Mouse (Mus musculus): ENCODE measurements around the gene Prps2. TPM values are rescaled to one million over a fixed set of nuclear protein-coding genes. Genes with fewer than 3 reads are reported as not detected.

Prps2 gene
- polyA plus RNA-seq, 1 experiment from 2014 or later, result 15.6 TPM

DNA sequence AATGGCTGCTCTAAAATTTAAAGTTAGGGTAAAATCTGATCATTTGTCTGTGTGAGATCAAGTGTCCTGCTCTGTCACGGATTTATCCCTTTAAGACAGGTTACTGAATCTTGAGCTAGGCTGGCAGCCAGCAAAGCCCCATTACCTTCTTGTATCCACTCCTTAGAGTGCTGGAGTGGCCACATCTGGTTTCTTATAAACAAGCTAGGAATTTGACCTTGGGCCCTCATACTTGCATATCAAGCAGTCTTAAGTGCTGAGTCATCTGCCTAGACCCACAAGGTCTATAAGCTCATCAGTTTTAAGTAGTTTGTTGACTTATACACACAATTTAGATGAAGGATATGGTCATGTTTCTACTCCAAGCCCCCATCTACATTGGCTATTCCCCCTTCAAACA lies 38.2 kb downstream of the Prps2 start:
- no peak overlapping the region for H3K27ac ChIP-seq
- no peak overlapping the region for H3K9ac ChIP-seq
- no peaks in the 10 kb centered on the region for H3K9me3 ChIP-seq
- H3K27me3 ChIP-seq, result peaks cover 38% of the 10 kb centered on the region; the same call in 1 of the 2 replicates
- 81% methylated on average over 1 of the region's 1 CpGs for WGBS
- H3K4me1 ChIP-seq (replicated peaks), result no peaks in the 10 kb centered on the region
- ATAC-seq (ENCODE audit: low FRiP score), result no peak
- no peak overlapping the region for H3K4me3 ChIP-seq
- H3K4me2 ChIP-seq, result no peak overlapping the region
- no peaks in the 10 kb centered on the region for H3K36me3 ChIP-seq

DNA sequence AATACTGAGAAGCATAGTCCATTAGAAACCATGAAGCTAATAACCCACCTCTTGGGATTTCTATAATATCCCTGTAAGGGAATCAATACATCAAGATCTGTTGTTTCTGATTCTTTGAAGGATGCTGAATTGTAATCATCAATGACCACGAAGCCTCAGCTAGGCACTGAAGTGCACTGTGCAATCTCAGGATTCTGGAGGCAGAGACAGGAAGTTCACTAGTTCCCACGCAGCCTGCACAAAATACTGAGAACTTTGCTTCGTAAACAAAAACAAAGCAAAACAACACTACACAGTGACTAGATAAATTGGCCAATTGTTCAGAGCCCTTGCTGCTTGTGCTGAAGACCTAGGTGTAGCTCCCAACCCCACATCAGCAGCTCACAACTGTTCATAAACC lies 40.7 kb downstream of the Prps2 start:
- H3K4me3 ChIP-seq, result no peak overlapping the region
- no peaks in the 10 kb centered on the region for H3K9me3 ChIP-seq
- no peaks in the 10 kb centered on the region for H3K36me3 ChIP-seq
- peaks cover 29% of the 10 kb centered on the region; the same call in 1 of the 2 replicates for H3K27me3 ChIP-seq
- H3K9ac ChIP-seq, result no peak overlapping the region
- ATAC-seq (ENCODE audit: low FRiP score), result no peak
- no peaks in the 10 kb centered on the region for H3K4me1 ChIP-seq (replicated peaks)
- no peak overlapping the region for H3K4me2 ChIP-seq
- H3K27ac ChIP-seq, result no peak overlapping the region
- WGBS, result 90% methylated on average over 3 of the region's 3 CpGs

DNA sequence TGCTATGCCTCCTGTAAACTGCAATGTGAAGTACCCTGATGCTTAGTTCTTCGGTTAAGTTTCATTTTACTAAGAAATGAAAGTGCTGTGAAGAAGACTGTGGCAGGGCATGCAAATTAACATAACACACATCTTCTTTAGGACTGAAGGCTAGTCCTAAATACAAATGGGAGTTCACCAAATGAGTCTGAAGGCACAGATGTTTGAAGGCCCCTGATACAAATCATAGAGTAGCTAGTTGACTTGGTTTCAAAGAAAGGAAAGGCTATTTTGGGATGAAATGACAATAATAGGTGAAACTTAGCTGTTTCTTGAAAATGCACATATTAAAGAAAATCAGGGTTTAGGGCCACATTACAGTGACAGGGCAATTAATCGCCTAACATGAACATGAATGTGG lies 42.4 kb downstream of the Prps2 start:
- Histone ChIP-seq H3K4me3 (no peak overlapping the region), H3K27ac (no peak overlapping the region), H3K9me3 (no peaks in the 10 kb centered on the region), H3K36me3 (no peaks in the 10 kb centered on the region), H3K4me1 (replicated peaks) (no peaks in the 10 kb centered on the region), H3K27me3 (peaks cover 28% of the 10 kb centered on the region; the same call in 1 of the 2 replicates), H3K4me2 (no peak overlapping the region), H3K9ac (no peak overlapping the region)
- ATAC-seq (ENCODE audit: low FRiP score), result no peak
- 93% methylated on average over 2 of the region's 2 CpGs for WGBS

DNA sequence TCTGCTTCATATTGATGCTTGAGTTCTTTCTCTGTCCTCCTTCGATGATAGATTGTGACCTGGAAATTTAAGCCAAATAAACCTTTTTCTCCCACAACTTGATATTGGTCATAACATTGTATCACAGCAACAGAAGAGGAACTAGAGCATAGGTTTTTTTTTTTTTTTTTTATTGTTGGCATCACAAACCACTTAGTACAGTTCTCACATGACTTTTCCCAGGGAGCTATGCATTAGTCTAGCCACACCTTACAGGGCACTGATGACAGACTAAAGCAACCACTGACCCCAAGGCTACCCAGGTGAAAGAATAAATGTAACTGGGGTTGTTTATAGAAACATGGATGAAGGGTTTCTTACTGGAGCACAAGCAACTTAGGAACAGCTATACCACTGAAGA lies 44.6 kb downstream of the Prps2 start:
- Histone ChIP-seq H3K27me3 (peaks cover 14% of the 10 kb centered on the region; the same call in 1 of the 2 replicates), H3K9ac (no peak overlapping the region), H3K4me3 (no peak overlapping the region), H3K4me1 (replicated peaks) (no peaks in the 10 kb centered on the region), H3K27ac (no peak overlapping the region), H3K9me3 (no peaks in the 10 kb centered on the region), H3K4me2 (no peak overlapping the region), H3K36me3 (no peaks in the 10 kb centered on the region)
- WGBS, result 100% methylated on average over 1 of the region's 1 CpGs
- no peak for ATAC-seq (ENCODE audit: low FRiP score)

DNA sequence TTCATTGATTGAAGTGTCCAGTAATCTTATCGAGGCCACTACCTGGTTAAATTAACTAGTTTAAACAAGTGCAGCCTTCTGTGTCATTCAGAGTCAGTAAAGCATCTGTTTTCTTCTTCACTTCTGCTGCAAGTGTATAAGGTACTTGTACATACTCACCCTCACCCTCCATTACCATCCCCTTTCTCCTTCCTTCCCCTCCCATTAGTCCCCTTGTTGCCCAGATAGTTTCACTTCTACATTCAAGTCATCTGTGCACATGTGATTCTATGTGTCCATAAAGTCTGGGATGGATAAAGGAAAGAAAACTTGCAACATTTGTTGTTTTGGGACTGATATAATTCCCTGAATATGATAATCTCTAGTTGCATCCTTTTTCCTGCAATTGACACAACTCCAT lies 48.0 kb downstream of the Prps2 start:
- no peak for ATAC-seq (ENCODE audit: low FRiP score)
- no peak overlapping the region for H3K27ac ChIP-seq
- no peak overlapping the region for H3K4me2 ChIP-seq
- no peak overlapping the region for H3K4me3 ChIP-seq
- H3K4me1 ChIP-seq (replicated peaks), result no peaks in the 10 kb centered on the region
- no peaks in the 10 kb centered on the region for H3K36me3 ChIP-seq
- H3K9ac ChIP-seq, result no peak overlapping the region
- H3K9me3 ChIP-seq, result no peaks in the 10 kb centered on the region
- peaks cover 3% of the 10 kb centered on the region for H3K27me3 ChIP-seq
- 88% methylated on average over 1 of the region's 1 CpGs for WGBS

DNA sequence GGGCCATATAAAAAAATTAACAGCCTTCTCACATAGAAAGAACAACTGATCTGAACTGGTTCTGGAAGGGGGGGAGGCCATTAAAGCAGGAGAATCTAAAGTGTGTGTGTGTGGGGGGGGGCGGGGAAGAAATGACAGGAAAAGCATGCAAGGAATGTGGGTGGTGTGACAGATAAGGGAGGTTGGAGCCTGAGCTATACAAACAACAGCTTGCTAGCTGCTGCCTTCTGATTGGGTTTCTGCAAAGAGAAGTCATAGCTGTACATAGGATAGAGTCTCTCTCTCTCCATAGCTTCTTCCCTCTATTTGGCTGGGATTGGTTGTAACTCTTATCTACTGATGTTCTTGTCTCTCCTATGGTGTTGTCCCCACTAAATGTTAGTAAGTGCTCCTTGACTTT lies 49.9 kb downstream of the Prps2 start:
- H3K9ac ChIP-seq, result no peak overlapping the region

DNA sequence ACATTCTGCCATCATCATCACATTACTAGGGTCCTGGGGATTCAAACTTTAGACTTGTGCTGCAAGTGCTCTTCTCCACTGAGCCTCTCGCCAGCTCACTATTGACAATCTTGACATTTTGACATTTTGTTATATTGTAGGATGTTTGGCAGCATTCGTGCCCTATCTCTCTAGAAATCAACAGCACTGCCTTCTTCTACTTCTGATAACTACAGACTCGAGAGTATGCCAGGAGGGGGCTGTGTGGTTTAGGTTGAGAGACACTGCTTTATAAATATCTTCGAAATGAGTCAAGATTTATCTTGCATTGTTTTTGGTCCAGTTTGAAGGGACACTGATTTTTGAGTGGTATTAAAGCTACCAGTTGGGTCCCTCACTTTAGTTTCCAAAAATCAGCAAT lies 51.6 kb downstream of the Prps2 start:
- Histone ChIP-seq H3K9me3 (no peaks in the 10 kb centered on the region), H3K4me2 (no peak overlapping the region), H3K4me3 (no peak overlapping the region), H3K27ac (no peak overlapping the region), H3K27me3 (peaks cover 15% of the 10 kb centered on the region), H3K9ac (no peak overlapping the region), H3K36me3 (no peaks in the 10 kb centered on the region), H3K4me1 (replicated peaks) (no peaks in the 10 kb centered on the region)
- no peak for ATAC-seq (ENCODE audit: low FRiP score)
- 86% methylated on average over 4 of the region's 4 CpGs for WGBS

More for the DNA sequence above, 49.9 kb downstream of the Prps2 start:
- no peak for ATAC-seq (ENCODE audit: low FRiP score)
- Histone ChIP-seq H3K4me3 (no peak overlapping the region), H3K4me1 (replicated peaks) (no peaks in the 10 kb centered on the region), H3K9me3 (no peaks in the 10 kb centered on the region), H3K27ac (no peak overlapping the region), H3K27me3 (peaks cover 11% of the 10 kb centered on the region), H3K36me3 (no peaks in the 10 kb centered on the region), H3K4me2 (no peak overlapping the region)
- WGBS, result 77% methylated on average over 1 of the region's 1 CpGs

DNA sequence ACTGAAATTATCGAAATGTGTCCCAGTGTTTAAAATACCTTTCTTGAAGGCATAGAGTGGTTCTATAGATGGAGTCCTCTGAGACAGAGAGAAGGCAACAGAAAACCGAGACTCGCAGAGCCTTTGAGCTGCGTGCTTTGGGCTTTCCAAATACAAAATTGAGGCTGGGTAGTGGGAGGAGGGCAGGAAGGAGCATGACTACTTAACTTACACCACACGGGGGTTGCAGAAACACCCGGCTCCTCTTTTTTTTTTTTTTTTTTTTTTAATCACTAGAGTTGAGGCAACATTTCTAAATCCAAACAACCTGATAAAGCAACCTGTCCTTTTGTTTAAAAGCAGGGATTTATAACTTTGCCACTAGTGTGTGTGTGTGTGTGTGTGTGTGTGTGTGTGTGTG lies 52.1 kb downstream of the Prps2 start, which contains the start of gene Tlr7:
Tlr7 (minus strand) TSS at position 160 of the 400 bp plus-strand sequence.
- H3K9ac ChIP-seq, result no peak within 1 kb of the TSS
- no peak for ATAC-seq (ENCODE audit: low FRiP score)
- WGBS, result 91% methylated on average over 5 of the region's 6 CpGs

DNA sequence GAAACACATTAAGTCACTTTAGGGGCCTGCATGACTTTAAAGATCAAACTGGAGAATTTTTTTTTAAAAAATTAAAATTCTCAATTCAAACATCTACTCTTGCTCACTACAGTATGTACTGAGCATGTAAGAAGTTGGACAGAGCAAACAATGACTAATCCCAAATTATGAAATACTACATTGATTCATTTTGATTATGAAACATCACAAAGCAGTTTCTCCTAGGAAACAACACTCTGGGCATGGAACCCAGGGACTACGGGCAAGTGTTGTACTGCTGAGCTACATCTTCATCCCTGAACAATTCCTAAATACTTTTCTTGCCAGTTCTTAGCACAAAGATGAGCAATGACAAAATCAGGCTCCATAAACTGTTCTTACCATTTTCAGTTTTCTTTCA lies 52.9 kb downstream of the Prps2 start:
- Histone ChIP-seq H3K27me3 (peaks cover 24% of the 10 kb centered on the region), H3K4me2 (no peak overlapping the region), H3K27ac (no peak overlapping the region), H3K4me3 (no peak overlapping the region), H3K4me1 (replicated peaks) (no peaks in the 10 kb centered on the region), H3K9ac (no peak overlapping the region), H3K9me3 (no peaks in the 10 kb centered on the region), H3K36me3 (no peaks in the 10 kb centered on the region)
- 93% methylated on average over 1 of the region's 1 CpGs for WGBS
- no peak for ATAC-seq (ENCODE audit: low FRiP score)

More for the DNA sequence above, 52.1 kb downstream of the Prps2 start, which contains the start of gene Tlr7:
- Histone ChIP-seq H3K27ac (no peak within 1 kb of the TSS), H3K9me3 (no peaks in the 10 kb centered on the region), H3K36me3 (no peaks in the 10 kb centered on the region), H3K4me1 (replicated peaks) (no peaks in the 10 kb centered on the region), H3K4me3 (no peak within 1 kb of the TSS), H3K4me2 (no peak within 1 kb of the TSS), H3K27me3 (peaks cover 20% of the 10 kb centered on the region)

DNA sequence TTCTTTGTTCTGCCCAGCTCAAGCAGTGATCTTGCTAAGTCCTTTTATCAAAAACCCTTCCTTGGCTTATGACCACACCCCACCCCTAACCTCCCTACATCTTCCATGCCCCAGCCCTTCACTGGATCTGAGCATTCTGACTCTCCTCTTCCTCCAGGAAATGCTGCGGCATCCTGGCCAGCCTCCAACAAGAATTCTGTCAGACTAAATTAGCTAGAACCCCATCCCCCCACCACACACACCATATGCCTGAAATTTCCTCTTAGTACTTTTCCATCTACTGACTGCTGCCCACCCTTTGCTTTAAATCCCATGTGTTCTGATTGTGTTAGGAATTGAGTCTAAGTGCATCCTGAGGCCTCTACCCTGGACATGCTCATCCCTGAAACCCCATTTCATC lies 53.5 kb downstream of the Prps2 start:
- Histone ChIP-seq H3K9ac (no peak overlapping the region), H3K4me2 (no peak overlapping the region), H3K4me3 (no peak overlapping the region), H3K27me3 (peaks cover 24% of the 10 kb centered on the region), H3K9me3 (no peaks in the 10 kb centered on the region), H3K27ac (no peak overlapping the region), H3K4me1 (replicated peaks) (no peaks in the 10 kb centered on the region), H3K36me3 (no peaks in the 10 kb centered on the region)
- 62% methylated on average over 1 of the region's 1 CpGs for WGBS
- ATAC-seq (ENCODE audit: low FRiP score), result no peak

DNA sequence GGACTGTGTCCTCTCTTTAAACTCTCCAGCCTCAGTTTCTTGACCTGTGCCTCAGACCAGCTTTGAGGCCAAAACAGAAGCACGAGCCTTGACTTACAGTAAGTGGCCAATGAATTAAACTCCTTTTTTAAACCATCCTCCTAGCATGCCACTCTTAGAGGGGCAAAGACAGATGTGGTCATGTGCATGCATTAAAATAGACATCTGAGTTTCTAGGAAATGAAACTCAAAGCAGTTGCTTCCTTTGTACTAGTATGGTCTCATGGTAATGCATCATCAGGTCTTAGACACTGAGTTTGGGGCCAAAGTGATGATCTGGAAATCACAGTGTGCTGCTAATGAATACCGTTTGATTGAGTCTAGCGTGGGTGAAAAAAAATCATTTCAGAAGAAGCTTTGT lies 54.0 kb downstream of the Prps2 start:
- Histone ChIP-seq H3K27ac (no peak overlapping the region), H3K4me2 (no peak overlapping the region), H3K9ac (no peak overlapping the region), H3K4me3 (no peak overlapping the region), H3K27me3 (peaks cover 26% of the 10 kb centered on the region), H3K36me3 (no peaks in the 10 kb centered on the region), H3K4me1 (replicated peaks) (no peaks in the 10 kb centered on the region), H3K9me3 (no peaks in the 10 kb centered on the region)
- 92% methylated on average over 3 of the region's 3 CpGs for WGBS
- no peak for ATAC-seq (ENCODE audit: low FRiP score)

DNA sequence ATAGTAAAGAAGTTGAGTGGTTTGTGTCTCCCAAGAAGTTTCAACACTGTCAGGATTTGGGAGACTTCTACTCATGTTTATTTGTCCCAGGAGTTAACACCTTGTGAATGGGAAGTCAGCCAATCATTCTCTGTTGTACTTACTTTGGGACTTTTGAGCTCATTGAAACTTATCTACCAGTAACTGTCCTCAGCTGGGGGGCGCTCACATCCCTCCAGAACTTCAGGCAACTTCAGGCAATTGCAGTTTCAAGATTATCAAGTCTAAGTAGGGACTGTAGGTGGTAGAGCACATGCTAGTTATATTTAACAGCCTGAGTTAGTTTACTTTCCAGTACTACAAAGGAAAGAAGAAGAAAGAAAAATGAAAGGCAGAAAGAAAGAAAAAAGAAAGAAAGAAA lies 58.8 kb downstream of the Prps2 start:
- peaks cover 36% of the 10 kb centered on the region for H3K27me3 ChIP-seq
- 43% methylated on average over 1 of the region's 1 CpGs for WGBS
- no peak for ATAC-seq (ENCODE audit: low FRiP score)
- no peaks in the 10 kb centered on the region for H3K9me3 ChIP-seq
- H3K27ac ChIP-seq, result no peak overlapping the region
- H3K9ac ChIP-seq, result no peak overlapping the region
- H3K36me3 ChIP-seq, result no peaks in the 10 kb centered on the region
- no peaks in the 10 kb centered on the region for H3K4me1 ChIP-seq (replicated peaks)
- no peak overlapping the region for H3K4me2 ChIP-seq
- H3K4me3 ChIP-seq, result no peak overlapping the region

DNA sequence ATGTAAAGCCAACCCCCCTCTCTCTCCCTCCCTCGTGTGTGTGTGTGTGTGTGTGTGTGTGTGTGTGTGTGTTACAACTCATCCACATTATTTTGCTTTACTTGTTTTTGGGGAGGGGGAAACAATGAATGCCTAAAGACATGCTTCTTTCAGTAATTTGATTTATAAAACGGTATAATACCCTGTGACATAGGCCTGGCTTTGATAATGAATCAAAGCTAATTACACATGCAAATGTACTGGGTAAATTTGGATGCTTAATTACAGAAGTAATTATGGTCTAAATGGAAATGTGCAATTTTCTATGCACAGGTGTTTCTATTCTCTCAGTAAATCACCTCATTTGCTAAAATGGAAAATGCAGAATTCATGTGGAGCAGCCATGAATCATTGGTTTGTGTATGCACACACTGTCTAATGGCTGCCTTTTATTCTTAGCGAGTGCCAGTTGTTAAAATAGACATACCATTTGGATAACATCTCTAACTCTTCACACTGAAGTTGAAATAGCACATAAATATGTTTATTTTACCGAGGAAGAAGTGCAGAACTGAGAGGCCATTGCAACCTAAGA lies 61.2 kb downstream of the Prps2 start:
- Histone ChIP-seq H3K4me1 (replicated peaks) (no peaks in the 10 kb centered on the region), H3K4me3 (no peak overlapping the region), H3K4me2 (no peak overlapping the region), H3K27ac (no peak overlapping the region), H3K9me3 (no peaks in the 10 kb centered on the region), H3K9ac (no peak overlapping the region), H3K36me3 (no peaks in the 10 kb centered on the region), H3K27me3 (peaks cover 35% of the 10 kb centered on the region)
- WGBS, result 52% methylated on average over 4 of the region's 4 CpGs
- ATAC-seq (ENCODE audit: low FRiP score), result peak; percentile 57; the same call in 1 of the 2 replicates

Measured in hindbrain, embryonic 13.5 days (tissue).